16 mouse cellular contexts compared by ENCODE assay signal in the genomic region with DNA sequence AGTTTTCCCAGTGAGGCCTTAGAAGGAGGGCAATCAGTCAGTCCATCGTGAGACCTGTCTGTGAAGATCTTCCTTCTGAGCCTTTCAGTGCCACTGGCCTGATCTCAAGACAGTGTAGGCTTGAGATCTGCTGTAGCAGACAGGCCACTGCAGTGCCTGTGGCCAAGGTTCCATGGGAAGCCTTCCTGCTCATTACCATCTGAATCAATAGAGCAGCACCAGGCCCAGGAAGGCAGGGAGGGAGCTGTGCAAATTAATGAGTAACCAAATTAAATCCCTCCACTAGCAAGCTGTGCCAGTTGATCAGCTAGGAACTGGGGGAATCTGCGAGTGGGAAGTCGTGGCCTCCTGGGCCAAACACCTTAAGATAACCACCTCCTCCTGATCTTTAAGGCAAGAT.
A peak's percentile ranks its signal among the peaks of the same experiment; 100 is the strongest.
DNase-seq lines count a peak whose midpoint lies in the region; ATAC-seq and TF ChIP-seq lines count a peak whose summit lies in the region.
"Had no signal": no experiment of that assay in that cellular context is flagged by ENCODE, and none has a peak within 500 bp of the region (broad histone marks: within the 10 kb centered on the region; RNA-seq: fewer than 3 reads in every experiment).

No protein-coding gene starts in this region.

- no peak overlapping the region for H3K9ac ChIP-seq in liver, adult 2 months (ENCODE audit: low read depth, low read length)
- H3K9ac ChIP-seq in liver, embryonic 12.5 days, result no peak overlapping the region
- H3K9ac ChIP-seq in forebrain, postnatal 0 days, result no peak overlapping the region
- H3K9ac ChIP-seq in kidney, embryonic 15.5 days, result no peak overlapping the region
- H3K9ac ChIP-seq: embryonic facial prominence, embryonic 12.5 days; heart, embryonic 12.5 days; hindbrain, embryonic 15.5 days; liver, embryonic 13.5 days had no signal

- no peaks in the 10 kb centered on the region for H3K9me3 ChIP-seq in liver, embryonic 12.5 days (replicated peaks)
- no peaks in the 10 kb centered on the region for H3K9me3 ChIP-seq in forebrain, postnatal 0 days (ENCODE audit: low read length)
- no peaks in the 10 kb centered on the region for H3K9me3 ChIP-seq in kidney, embryonic 15.5 days (replicated peaks)
- H3K9me3 ChIP-seq: embryonic facial prominence, embryonic 12.5 days; heart, embryonic 12.5 days; hindbrain, embryonic 15.5 days; liver, embryonic 13.5 days had no signal

- ATAC-seq in liver, embryonic 12.5 days, result no peak
- peak; percentile 58 for ATAC-seq in forebrain, postnatal 0 days
- peak; percentile 82 for ATAC-seq in kidney, embryonic 15.5 days (replicated peaks; ENCODE audit: low FRiP score)
- ATAC-seq: lung, postnatal 0 days had no signal

- DNase-seq in liver, adult 2 months (ENCODE audit: extremely low read depth, low read depth, low spot score), result peak; percentile 58
- DNase-seq in brain, embryonic 14.5 days (ENCODE audit: low read depth), result peak; percentile 78
- no peak for DNase-seq in forebrain, postnatal 0 days
- no peak for DNase-seq in adrenal gland, adult 2 months
- no peak for DNase-seq in right cerebral cortex, adult 18-20 months
- DNase-seq in urinary bladder, postnatal 14 days (ENCODE audit: low spot score), result no peak
- DNase-seq: adrenal gland, postnatal 36 days; B cell, adult 2 months; cerebellum, postnatal 36 days; liver, embryonic 13.5 days had no signal

- no peak overlapping the region for H3K27ac ChIP-seq in liver, adult 2 months (replicated peaks; ENCODE audit: insufficient read depth, low read depth, low read length)
- no peak overlapping the region for H3K27ac ChIP-seq in liver, embryonic 12.5 days
- no peak overlapping the region for H3K27ac ChIP-seq in forebrain, postnatal 0 days (ENCODE audit: low read depth, low read length)
- peak overlapping the region; percentile 67 for H3K27ac ChIP-seq in kidney, embryonic 15.5 days
- H3K27ac ChIP-seq: embryonic facial prominence, embryonic 12.5 days; hindbrain, embryonic 15.5 days; liver, embryonic 13.5 days had no signal

- no peaks in the 10 kb centered on the region for H3K27me3 ChIP-seq in liver, adult 2 months (ENCODE audit: control insufficient read depth, insufficient read depth, low read length)
- H3K27me3 ChIP-seq in liver, embryonic 12.5 days (replicated peaks), result peaks cover 53% of the 10 kb centered on the region
- no peaks in the 10 kb centered on the region for H3K27me3 ChIP-seq in forebrain, postnatal 0 days (ENCODE audit: insufficient read depth, low read length)
- peaks cover 46% of the 10 kb centered on the region for H3K27me3 ChIP-seq in kidney, embryonic 15.5 days

- TF ChIP-seq POLR2A in liver, adult 2 months (IDR thresholded peaks at IDR 0.05; ENCODE audit: extremely low read depth, insufficient read depth, low read length), result no peak
- no peak for TF ChIP-seq POLR2A in brain, embryonic 14.5 days (IDR thresholded peaks at IDR 0.05; ENCODE audit: borderline replicate concordance, extremely low read depth, insufficient read depth, insufficient read length, poor library complexity, severe bottlenecking)

- H3K4me2 ChIP-seq in liver, embryonic 12.5 days, result no peak overlapping the region
- H3K4me2 ChIP-seq in forebrain, postnatal 0 days (ENCODE audit: low read depth), result no peak overlapping the region
- no peak overlapping the region for H3K4me2 ChIP-seq in kidney, embryonic 15.5 days
- H3K4me2 ChIP-seq: embryonic facial prominence, embryonic 12.5 days; heart, embryonic 12.5 days; hindbrain, embryonic 15.5 days; liver, embryonic 13.5 days had no signal

- no peaks in the 10 kb centered on the region for H3K36me3 ChIP-seq in liver, adult 2 months (ENCODE audit: control insufficient read depth, insufficient read depth, low read length)
- H3K36me3 ChIP-seq in liver, embryonic 12.5 days, result no peaks in the 10 kb centered on the region
- no peaks in the 10 kb centered on the region for H3K36me3 ChIP-seq in forebrain, postnatal 0 days (ENCODE audit: insufficient read depth)
- H3K36me3 ChIP-seq in kidney, embryonic 15.5 days, result no peaks in the 10 kb centered on the region
- H3K36me3 ChIP-seq: embryonic facial prominence, embryonic 12.5 days; heart, embryonic 12.5 days; hindbrain, embryonic 15.5 days; liver, embryonic 13.5 days had no signal

- H3K79me2 ChIP-seq in liver, adult 2 months (ENCODE audit: control insufficient read depth, insufficient read depth, low read length), result no peaks in the 10 kb centered on the region

- no peaks in the 10 kb centered on the region for H3K4me1 ChIP-seq in liver, adult 2 months (ENCODE audit: control insufficient read depth, insufficient read depth, low read length)
- no peaks in the 10 kb centered on the region for H3K4me1 ChIP-seq in liver, embryonic 12.5 days
- no peaks in the 10 kb centered on the region for H3K4me1 ChIP-seq in forebrain, postnatal 0 days (ENCODE audit: insufficient read depth)
- no peaks in the 10 kb centered on the region; the same call in 1 of the 2 replicates for H3K4me1 ChIP-seq in kidney, embryonic 15.5 days
- H3K4me1 ChIP-seq: embryonic facial prominence, embryonic 12.5 days; hindbrain, embryonic 15.5 days; liver, embryonic 13.5 days had no signal

- TF ChIP-seq CTCF in liver, adult 2 months (IDR thresholded peaks at IDR 0.05; ENCODE audit: low read depth, low read length), result no peak
- no peak for TF ChIP-seq CTCF in brain, embryonic 14.5 days (IDR thresholded peaks at IDR 0.05; ENCODE audit: borderline replicate concordance, extremely low read depth, insufficient read depth, insufficient read length)
- no peak for TF ChIP-seq CTCF in forebrain, postnatal 0 days (IDR thresholded peaks at IDR 0.05; ENCODE audit: low read depth)

- H3K4me3 ChIP-seq in liver, adult 2 months (ENCODE audit: insufficient read depth, low read depth, low read length), result no peak overlapping the region
- H3K4me3 ChIP-seq in liver, embryonic 12.5 days, result no peak overlapping the region
- H3K4me3 ChIP-seq in forebrain, postnatal 0 days (ENCODE audit: low read depth, low read length), result no peak overlapping the region
- H3K4me3 ChIP-seq in kidney, embryonic 15.5 days (replicated peaks), result no peak overlapping the region
- H3K4me3 ChIP-seq: embryonic facial prominence, embryonic 12.5 days; heart, embryonic 12.5 days; hindbrain, embryonic 15.5 days; liver, embryonic 13.5 days had no signal

- WGBS in liver, adult 2 months, result 30% methylated on average over 3 of the region's 3 CpGs
- WGBS in liver, embryonic 12.5 days (ENCODE audit: insufficient replicate concordance), result 41% methylated on average over 3 of the region's 3 CpGs
- WGBS in forebrain, postnatal 0 days, result 28% methylated on average over 3 of the region's 3 CpGs
- WGBS in kidney, embryonic 15.5 days, result 48% methylated on average over 3 of the region's 3 CpGs

Comparison
In these comparisons a context has a peak if more than half of its experiments do, and no peak if none do; other contexts are left out.
1. DNase-seq: peak in liver, adult 2 months (single experiment) and brain, embryonic 14.5 days (single experiment); none in forebrain, postnatal 0 days (single experiment), adrenal gland, adult 2 months (single experiment), right cerebral cortex, adult 18-20 months (single experiment) and urinary bladder, postnatal 14 days (single experiment).